Comparison of ENCODE assay signal across 8 mouse cellular contexts in the genomic region with DNA sequence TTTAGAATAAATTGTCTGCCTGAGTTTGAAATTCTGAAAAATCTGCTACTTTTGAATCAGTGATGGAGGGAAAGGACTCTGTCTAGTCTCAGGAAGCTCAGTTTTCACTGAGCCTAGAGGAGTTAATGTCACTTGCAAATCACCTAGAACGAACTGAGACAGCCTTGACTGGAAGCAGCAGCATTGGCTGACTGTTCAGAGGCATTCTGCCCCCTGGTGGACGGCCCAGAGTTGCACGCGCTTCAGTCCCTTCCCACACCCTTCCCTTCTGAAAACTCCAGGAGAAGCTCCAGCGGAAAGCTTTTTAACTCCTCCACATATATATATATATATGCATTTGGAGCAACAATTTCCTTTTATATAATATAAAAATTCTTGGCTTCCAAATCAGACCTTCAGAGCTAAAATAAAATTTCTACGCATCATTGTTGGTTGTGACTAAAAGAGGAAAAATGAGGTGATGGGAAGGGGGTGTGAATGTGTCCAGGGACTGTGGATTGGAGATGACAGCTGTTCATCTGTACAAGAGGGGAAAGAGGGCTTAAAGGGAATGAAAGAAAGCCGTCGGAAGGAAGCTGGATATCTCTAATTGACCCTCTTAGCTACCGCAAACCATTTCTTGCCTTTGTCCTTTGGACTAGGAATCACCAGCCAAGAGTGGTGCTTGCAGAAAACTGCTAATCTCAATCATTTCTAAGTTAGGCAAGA. TPM values are rescaled to one million over a fixed set of nuclear protein-coding genes. Genes with fewer than 3 reads are reported as not detected.
DNase-seq lines count a peak whose midpoint lies in the region; ATAC-seq and TF ChIP-seq lines count a peak whose summit lies in the region.

No protein-coding gene starts in this region.

- peak; percentile 63 for DNase-seq in liver
- peak; percentile 18 for DNase-seq in cerebellum, adult 11 months
- DNase-seq in forebrain, postnatal 0 days, result peak; percentile 86
- peak; percentile 89 to 92 for DNase-seq in left cerebral cortex, postnatal 14 days (ENCODE audit: low spot score in 2 of 2)
- DNase-seq in splenic B cell, adult 2 months (ENCODE audit: low read depth, low spot score), result peak; percentile 52

- no peak for ATAC-seq in liver, embryonic 12.5 days
- peak; percentile 91 for ATAC-seq in forebrain, postnatal 0 days
- no peak for ATAC-seq in intestine, postnatal 0 days
- ATAC-seq in midbrain, embryonic 12.5 days (ENCODE audit: low FRiP score, low read depth), result peak; percentile 84

- H3K4me3 ChIP-seq in liver, embryonic 12.5 days, result no peak overlapping the region
- no peak overlapping the region for H3K4me3 ChIP-seq in forebrain, postnatal 0 days (ENCODE audit: low read depth, low read length)
- no peak overlapping the region for H3K4me3 ChIP-seq in intestine, postnatal 0 days (ENCODE audit: low read depth, low read length)
- H3K4me3 ChIP-seq in midbrain, embryonic 12.5 days, result no peak overlapping the region

- H3K9me3 ChIP-seq in liver, embryonic 12.5 days (replicated peaks), result no peaks in the 10 kb centered on the region
- no peaks in the 10 kb centered on the region for H3K9me3 ChIP-seq in forebrain, postnatal 0 days (ENCODE audit: low read length)
- no peaks in the 10 kb centered on the region for H3K9me3 ChIP-seq in intestine, postnatal 0 days (ENCODE audit: control insufficient read depth)
- no peaks in the 10 kb centered on the region for H3K9me3 ChIP-seq in midbrain, embryonic 12.5 days

- H3K36me3 ChIP-seq in liver, embryonic 12.5 days, result no peaks in the 10 kb centered on the region
- H3K36me3 ChIP-seq in forebrain, postnatal 0 days (ENCODE audit: insufficient read depth), result no peaks in the 10 kb centered on the region
- no peaks in the 10 kb centered on the region for H3K36me3 ChIP-seq in intestine, postnatal 0 days (ENCODE audit: control insufficient read depth, insufficient read depth)
- no peaks in the 10 kb centered on the region for H3K36me3 ChIP-seq in midbrain, embryonic 12.5 days
- H3K36me3 ChIP-seq in splenic B cell, adult 2 months (ENCODE audit: control insufficient read depth, insufficient read depth, low read length, poor library complexity, severe bottlenecking), result no peaks in the 10 kb centered on the region

- peaks cover 19% of the 10 kb centered on the region for H3K27me3 ChIP-seq in liver, embryonic 12.5 days (replicated peaks)
- peaks cover 8% of the 10 kb centered on the region for H3K27me3 ChIP-seq in forebrain, postnatal 0 days (ENCODE audit: insufficient read depth, low read length)
- peaks cover 9% of the 10 kb centered on the region; the same call in 1 of the 2 replicates for H3K27me3 ChIP-seq in intestine, postnatal 0 days (replicated peaks; ENCODE audit: control insufficient read depth, insufficient read depth, low read length)
- peaks cover 18% of the 10 kb centered on the region for H3K27me3 ChIP-seq in midbrain, embryonic 12.5 days
- H3K27me3 ChIP-seq in splenic B cell, adult 2 months (ENCODE audit: control insufficient read depth, insufficient read depth, low read length, poor library complexity, severe bottlenecking), result no peaks in the 10 kb centered on the region

- peak; percentile 90 for TF ChIP-seq CTCF in forebrain, postnatal 0 days (IDR thresholded peaks at IDR 0.05; ENCODE audit: low read depth)
- TF ChIP-seq CTCF in intestine, postnatal 0 days (IDR thresholded peaks at IDR 0.05; ENCODE audit: low read depth), result peak; percentile 91

- no peaks in the 10 kb centered on the region for H3K4me1 ChIP-seq in liver, embryonic 12.5 days
- H3K4me1 ChIP-seq in forebrain, postnatal 0 days (ENCODE audit: insufficient read depth), result peaks cover 1% of the 10 kb centered on the region; the same call in 1 of the 2 replicates
- no peaks in the 10 kb centered on the region for H3K4me1 ChIP-seq in intestine, postnatal 0 days (replicated peaks; ENCODE audit: control insufficient read depth, insufficient read depth, low read length)
- peaks cover 9% of the 10 kb centered on the region; the same call in 1 of the 2 replicates for H3K4me1 ChIP-seq in midbrain, embryonic 12.5 days

- no peak overlapping the region for H3K4me2 ChIP-seq in liver, embryonic 12.5 days
- H3K4me2 ChIP-seq in forebrain, postnatal 0 days (ENCODE audit: low read depth), result no peak overlapping the region
- H3K4me2 ChIP-seq in intestine, postnatal 0 days (replicated peaks; ENCODE audit: low read depth), result no peak overlapping the region
- H3K4me2 ChIP-seq in midbrain, embryonic 12.5 days (replicated peaks), result no peak overlapping the region

- H3K27ac ChIP-seq in liver, embryonic 12.5 days, result no peak overlapping the region
- H3K27ac ChIP-seq in forebrain, postnatal 0 days (ENCODE audit: low read depth, low read length), result no peak overlapping the region
- no peak overlapping the region for H3K27ac ChIP-seq in intestine, postnatal 0 days (ENCODE audit: low read depth, low read length)
- H3K27ac ChIP-seq in midbrain, embryonic 12.5 days (replicated peaks), result no peak overlapping the region

- 28% methylated on average over 9 of the region's 9 CpGs for WGBS in liver, embryonic 12.5 days (ENCODE audit: insufficient replicate concordance)
- 32% methylated on average over 9 of the region's 9 CpGs for WGBS in forebrain, postnatal 0 days
- 36% methylated on average over 9 of the region's 9 CpGs for WGBS in intestine, postnatal 0 days
- 33% methylated on average over 9 of the region's 9 CpGs for WGBS in midbrain, embryonic 12.5 days

- no peak overlapping the region for H3K9ac ChIP-seq in liver, embryonic 12.5 days
- no peak overlapping the region for H3K9ac ChIP-seq in forebrain, postnatal 0 days
- no peak overlapping the region for H3K9ac ChIP-seq in intestine, postnatal 0 days (ENCODE audit: low read depth, low read length)
- no peak overlapping the region for H3K9ac ChIP-seq in midbrain, embryonic 12.5 days (replicated peaks)

- intact Hi-C loops in left cerebral cortex, postnatal 14 days (cut with DNase I), result loop anchor here (5.0 kb wide), 2 partner anchors 685 to 1295 kb away; no protein-coding TSS in a partner anchor

RNA-seq across cellular contexts. Expression of gene Htr1b, which starts 6.6 kb away (rescaled TPM):
- 0.10 and 0.12 TPM in 2 replicates for polyA plus RNA-seq in liver, embryonic 12.5 days (2016; fragmentation: Nextera tagmentation; extraction: Ambion mirVana)
- total RNA-seq in forebrain, postnatal 0 days (2014; rRNA removed), result 8.2 and 9.3 TPM in 2 replicates
- polyA plus RNA-seq in forebrain, postnatal 0 days (2015; fragmentation: Nextera tagmentation; extraction: Ambion mirVana), result 0.67 and 2.8 TPM in 2 replicates
- polyA plus RNA-seq in intestine, postnatal 0 days (2015; fragmentation: Nextera tagmentation; extraction: Ambion mirVana), result 0.16 and 0.17 TPM in 2 replicates
- total RNA-seq in left cerebral cortex, postnatal 14 days (2021), result 1 to 10 TPM; 7.7 to 10.0 TPM
- polyA plus RNA-seq in midbrain, embryonic 12.5 days (2016; fragmentation: Nextera tagmentation; extraction: Ambion mirVana), result 0.51 and 0.58 TPM in 2 replicates

Comparison
In these comparisons a context has a peak if more than half of its experiments do, and no peak if none do; other contexts are left out.
1. DNase-seq: peak in every context shown above with its lines; median percentile 90 in left cerebral cortex, postnatal 14 days; 86 in forebrain, postnatal 0 days; 63 in liver; 52 in splenic B cell, adult 2 months; 18 in cerebellum, adult 11 months.
2. ATAC-seq: peak in forebrain, postnatal 0 days (single experiment) and midbrain, embryonic 12.5 days (single experiment); none in liver, embryonic 12.5 days (single experiment) and intestine, postnatal 0 days (single experiment).